Mouse (Mus musculus) gastrocnemius, adult 2 months (tissue): ENCODE measurements around the gene Runx1. TPM values are rescaled to one million over a fixed set of nuclear protein-coding genes. Genes with fewer than 3 reads are reported as not detected.
A peak's percentile ranks its signal among the peaks of the same experiment; 100 is the strongest.

Source experiments
- DNase-seq: peaks from one replicate; pipeline ENCODE4 v3.0.0; 2022
- H3K27ac ChIP-seq: fragments of 200-600 bp; 2 replicates; pipeline ENCODE4 v1.8.1; 2022; ENCODE audit warnings: mild to moderate bottlenecking
- H3K4me3 ChIP-seq: fragments of 200-600 bp; 2 replicates; pipeline ENCODE4 v1.8.1; 2022; ENCODE audit warnings: mild to moderate bottlenecking, moderate library complexity
- CTCF ChIP-seq: fragments of 200-600 bp; IDR thresholded peaks from 2 replicates; pipeline ENCODE4 v1.8.1; 2022; ENCODE audit warnings: antibody characterized with exemption, mild to moderate bottlenecking, moderate library complexity
- intact Hi-C: fragments of 180-260 bp; cut with DNase I; formaldehyde crosslinking; loops from one replicate; pipeline ENCODE4 v1.15.1; 2025
- total RNA-seq, 2 experiments: library from RNA; stranded (reverse); gene quantifications; 2 replicates each; pipeline ENCODE4 v1.2.3; 2021

Runx1 gene
- total RNA-seq, 2 experiments from 2014 or later = 2.2 to 4.0 TPM

GRCm38 (mm10) chr16:92674121-92674816, 151.7 kb downstream of the Runx1 start:
- TF ChIP-seq CTCF = no peak
- Histone ChIP-seq H3K4me3 (no peak overlapping the region), H3K27ac (no peak overlapping the region)
- DNase-seq = no peak
- intact Hi-C loops = no loop called here

- intact Hi-C loops = no loop called here
- TF ChIP-seq CTCF = no peak
- Histone ChIP-seq H3K4me3 (no peak overlapping the region), H3K27ac (no peak overlapping the region)
- DNase-seq = no peak
Measured at GRCm38 (mm10) chr16:92668807-92669206, 157.1 kb downstream of the Runx1 start.

- no peak overlapping the region for H3K4me3 ChIP-seq
- no peak for DNase-seq
- no peak overlapping the region for H3K27ac ChIP-seq
- no peak for TF ChIP-seq CTCF
- intact Hi-C loops = no loop called here
Measured at GRCm38 (mm10) chr16:92661757-92662156, 164.2 kb downstream of the Runx1 start.

- Histone ChIP-seq H3K4me3 (no peak overlapping the region), H3K27ac (no peak overlapping the region)
- intact Hi-C loops = no loop called here
- TF ChIP-seq CTCF = no peak
- DNase-seq = no peak
Measured at GRCm38 (mm10) chr16:92656750-92657149, 169.2 kb downstream of the Runx1 start.

GRCm38 (mm10) chr16:92654294-92654950, 171.5 kb downstream of the Runx1 start:
- no peak for TF ChIP-seq CTCF
- no peak for DNase-seq
- intact Hi-C loops = no loop called here
- no peak overlapping the region for H3K4me3 ChIP-seq
- peak overlapping the region; percentile 25 for H3K27ac ChIP-seq

- Histone ChIP-seq H3K4me3 (no peak overlapping the region), H3K27ac (no peak overlapping the region)
- TF ChIP-seq CTCF = no peak
- DNase-seq = no peak
- intact Hi-C loops = no loop called here
Measured at GRCm38 (mm10) chr16:92653816-92654215, 172.1 kb downstream of the Runx1 start.

GRCm38 (mm10) chr16:92651256-92651655, 174.7 kb downstream of the Runx1 start:
- TF ChIP-seq CTCF = no peak
- no peak overlapping the region for H3K4me3 ChIP-seq
- no peak overlapping the region for H3K27ac ChIP-seq
- intact Hi-C loops = no loop called here
- no peak for DNase-seq

- intact Hi-C loops = no loop called here
- Histone ChIP-seq H3K27ac (peak overlapping the region; percentile 77), H3K4me3 (no peak overlapping the region)
- no peak for TF ChIP-seq CTCF
- DNase-seq = no peak
Measured at GRCm38 (mm10) chr16:92646153-92646552, 179.8 kb downstream of the Runx1 start.

- TF ChIP-seq CTCF = no peak
- peak overlapping the region; percentile 77 for H3K27ac ChIP-seq
- intact Hi-C loops = no loop called here
- DNase-seq = peak; percentile 40
- peak overlapping the region; percentile 20; the same call in 1 of the 2 replicates for H3K4me3 ChIP-seq
Measured at GRCm38 (mm10) chr16:92645423-92646115, 180.4 kb downstream of the Runx1 start.

DNA sequence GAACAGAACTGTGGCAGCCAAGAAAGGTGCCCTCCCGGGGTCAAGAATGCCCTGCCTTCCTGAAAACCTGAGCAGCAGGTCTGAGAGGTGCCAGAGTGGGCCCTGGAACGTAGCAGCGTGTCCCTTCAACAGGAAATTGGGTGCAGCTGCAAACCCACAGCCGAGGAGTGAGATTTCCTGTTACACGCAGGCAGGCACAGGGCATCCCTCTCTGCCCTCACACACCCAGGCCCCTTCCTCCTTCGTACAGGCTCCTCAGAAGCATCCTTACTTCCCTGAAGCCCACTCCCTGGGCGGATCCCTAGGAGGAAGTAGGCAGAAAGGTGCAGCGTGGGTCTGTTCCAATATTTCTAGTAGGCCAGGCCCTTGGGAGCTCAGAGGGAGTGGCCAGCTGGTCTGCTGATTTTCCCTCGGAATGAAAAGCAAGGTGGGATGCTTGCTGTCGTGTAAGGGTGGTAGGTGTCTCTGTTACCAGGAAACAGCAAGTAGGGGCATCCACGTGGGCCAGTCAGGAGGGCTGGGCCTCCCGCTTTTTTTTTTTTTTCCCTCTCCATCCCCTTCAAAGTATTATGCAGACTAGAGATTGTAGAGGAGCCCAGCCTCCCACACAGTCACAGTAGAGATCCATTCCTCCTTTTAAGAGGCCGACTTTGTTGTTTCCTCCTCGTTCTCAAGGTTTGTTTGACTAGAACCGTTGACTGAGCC, 181.1 kb downstream of the Runx1 start:
- no peak for DNase-seq
- H3K27ac ChIP-seq = peak overlapping the region; percentile 77
- TF ChIP-seq CTCF = no peak
- no peak overlapping the region for H3K4me3 ChIP-seq
- intact Hi-C loops = loop anchor here (5.0 kb wide), 1 partner anchor 47 kb away; no protein-coding TSS in a partner anchor

DNA sequence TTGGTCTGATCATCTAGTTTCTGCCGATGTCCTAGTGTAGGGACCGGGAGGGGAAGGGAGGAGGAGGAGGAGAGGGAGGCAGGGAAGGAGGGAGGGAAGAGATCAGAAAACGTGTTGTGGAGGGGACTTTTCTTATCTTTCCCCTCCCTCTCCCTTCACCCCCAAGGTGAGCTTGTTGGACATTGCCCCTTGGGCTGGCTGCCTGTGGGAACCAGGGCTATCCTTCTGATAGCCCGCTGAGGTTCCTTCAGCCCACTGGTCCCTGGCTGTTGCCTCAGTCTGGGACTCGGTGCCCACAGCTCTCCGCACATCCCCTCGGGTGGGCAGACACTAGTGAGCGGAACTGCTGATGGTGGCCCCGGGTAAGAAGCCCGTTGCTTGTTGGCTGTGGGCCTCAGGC, 181.6 kb downstream of the Runx1 start:
- no peak for TF ChIP-seq CTCF
- Histone ChIP-seq H3K4me3 (no peak overlapping the region), H3K27ac (no peak overlapping the region)
- intact Hi-C loops = loop anchor here (5.0 kb wide), 1 partner anchor 48 kb away; no protein-coding TSS in a partner anchor
- no peak for DNase-seq

- intact Hi-C loops = loop anchor here (5.0 kb wide), 1 partner anchor 50 kb away; no protein-coding TSS in a partner anchor
- no peak overlapping the region for H3K4me3 ChIP-seq
- no peak overlapping the region for H3K27ac ChIP-seq
- DNase-seq = no peak
- no peak for TF ChIP-seq CTCF
Measured at GRCm38 (mm10) chr16:92642283-92642682, 183.7 kb downstream of the Runx1 start.
